Mouse (Mus musculus) neural tube, embryonic 15.5 days (tissue): Measurements from ENCODE around the gene Mpc1. TPM values are rescaled to one million over a fixed set of nuclear protein-coding genes. Genes with fewer than 3 reads are reported as not detected.
"Not testable (repeated sequence)": the region's sequence is repeated elsewhere in the genome, so short reads cannot be mapped to it uniquely, and the experiment has no call there.

Experiments used
- ATAC-seq: fragments of 200-750 bp; cut with Nextera tagmentation; 2 replicates; pipeline ENCODE4 v1.8.0; 2017; ENCODE audit warnings: mild to moderate bottlenecking, moderate TSS enrichment, moderate library complexity; ENCODE audit not compliant: low FRiP score
- H3K27ac ChIP-seq: fragments of 300-500 bp; sonication (generic); replicated peaks from 2 replicates; pipeline ENCODE4 v1.5.1; 2015; ENCODE audit warnings: mild to moderate bottlenecking, inconsistent platforms
- H3K27me3 ChIP-seq: fragments of 300-500 bp; sonication (generic); replicated peaks from 2 replicates; pipeline ENCODE4 v1.6.1; 2015; ENCODE audit warnings: inconsistent platforms
- H3K36me3 ChIP-seq: fragments of 300-500 bp; sonication (generic); 2 replicates; pipeline ENCODE4 v1.6.1; 2015; ENCODE audit warnings: inconsistent platforms
- H3K4me1 ChIP-seq: fragments of 300-500 bp; sonication (generic); 2 replicates; pipeline ENCODE4 v1.6.1; 2015; ENCODE audit warnings: inconsistent platforms
- H3K4me2 ChIP-seq: fragments of 300-500 bp; sonication (generic); 2 replicates; pipeline ENCODE4 v1.6.1; 2015; ENCODE audit warnings: inconsistent platforms, mild to moderate bottlenecking, moderate library complexity
- H3K4me3 ChIP-seq: fragments of 300-500 bp; sonication (generic); replicated peaks from 2 replicates; pipeline ENCODE4 v1.5.1; 2015; ENCODE audit warnings: mild to moderate bottlenecking, inconsistent platforms
- H3K9ac ChIP-seq: fragments of 300-500 bp; sonication (generic); replicated peaks from 2 replicates; pipeline ENCODE4 v1.6.1; 2015; ENCODE audit warnings: mild to moderate bottlenecking, inconsistent platforms
- H3K9me3 ChIP-seq: fragments of 300-500 bp; sonication (generic); replicated peaks from 2 replicates; pipeline ENCODE4 v1.6.1; 2016; ENCODE audit warnings: inconsistent platforms
- WGBS: fragments of 180-500 bp; shearing (Covaris S2); methylation state at CpG from one replicate; pipeline ENCODE4 v1.1.7; 2015; ENCODE audit warnings: mixed read lengths; 5-methylcytosine and 5-hydroxymethylcytosine counted together
- polyA plus RNA-seq: library from polyadenylated mRNA; unstranded; fragments of >200 nt; fragmentation: Nextera tagmentation; extraction: Ambion mirVana; gene quantifications from 2 replicates; pipeline ENCODE4 v1.2.1, GENCODE M21; 2015

Gene Mpc1
- polyA plus RNA-seq, 1 experiment from 2014 or later = 460 TPM

DNA sequence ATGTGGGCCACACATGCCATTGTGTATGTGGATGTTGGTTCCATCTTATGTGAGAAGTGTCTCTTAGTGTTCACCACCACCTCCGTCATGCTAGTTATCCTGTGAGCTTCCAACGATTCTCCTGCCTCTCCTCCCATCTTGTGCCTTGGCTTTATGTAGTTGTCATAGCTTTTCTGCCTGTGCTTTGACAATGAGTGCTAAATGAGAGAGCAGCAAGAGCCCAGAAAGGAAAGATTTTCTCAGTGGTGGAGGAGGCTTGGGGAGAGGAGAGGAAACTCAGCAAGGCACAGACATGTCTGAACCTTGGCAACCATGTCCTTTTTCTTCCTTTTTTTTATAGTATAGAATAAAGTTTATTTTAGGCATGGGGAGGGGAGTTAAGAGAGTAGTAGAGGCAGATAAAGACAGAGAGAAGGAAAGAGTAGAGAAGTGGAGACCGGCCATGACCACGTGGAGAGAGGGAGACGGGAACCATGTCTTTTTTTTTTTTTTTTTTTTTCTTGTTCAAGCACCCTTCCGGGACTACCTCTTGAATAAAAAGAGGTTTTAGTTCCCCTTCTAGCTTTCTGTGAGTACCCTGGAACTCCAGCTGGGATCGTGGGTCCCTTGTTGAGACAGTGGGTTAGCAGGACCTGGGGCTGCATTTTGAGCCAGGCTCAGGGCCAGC, 20.2 kb downstream of the Mpc1 start:
- Histone ChIP-seq H3K4me1 (no peaks in the 10 kb centered on the region), H3K36me3 (peaks cover 9% of the 10 kb centered on the region), H3K9ac (no peak overlapping the region), H3K27ac (no peak overlapping the region), H3K4me3 (no peak overlapping the region), H3K4me2 (no peak overlapping the region), H3K27me3 (0 out of 2 replicates have a peak, but pooled peaks cover 3% of the 10 kb centered on the region), H3K9me3 (no peaks in the 10 kb centered on the region)
- ATAC-seq = no peak
- 74% methylated on average over 7 of the region's 7 CpGs for WGBS

DNA sequence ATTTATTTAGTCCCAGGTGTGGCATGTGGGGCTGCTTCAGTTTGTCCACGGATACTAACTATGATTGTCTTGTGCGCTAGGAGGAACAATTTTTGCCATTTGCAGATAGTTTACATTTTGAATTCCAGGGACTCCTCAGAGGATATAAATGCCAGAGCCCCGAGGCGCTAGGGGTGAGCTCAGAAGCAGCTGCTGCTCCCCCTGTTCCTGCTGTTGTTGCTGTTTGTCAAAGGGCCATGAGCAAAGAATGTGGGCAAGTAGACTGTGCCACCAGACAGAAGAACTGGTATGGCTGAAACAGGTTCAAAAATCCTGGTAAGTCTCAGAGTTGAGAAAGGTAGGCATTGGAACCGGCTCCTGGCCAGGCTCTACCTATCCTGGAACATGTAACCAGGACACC, 21.0 kb downstream of the Mpc1 start:
- ATAC-seq = no peak
- no peak overlapping the region for H3K9ac ChIP-seq
- no peaks in the 10 kb centered on the region for H3K4me1 ChIP-seq
- 71% methylated on average over 5 of the region's 5 CpGs for WGBS
- H3K27ac ChIP-seq = no peak overlapping the region
- no peaks in the 10 kb centered on the region for H3K9me3 ChIP-seq
- H3K27me3 ChIP-seq = 0 out of 2 replicates have a peak, but pooled peaks cover 6% of the 10 kb centered on the region
- H3K4me3 ChIP-seq = no peak overlapping the region
- no peak overlapping the region for H3K4me2 ChIP-seq
- 0 out of 2 replicates have a peak, but pooled peaks cover 4% of the 10 kb centered on the region for H3K36me3 ChIP-seq

DNA sequence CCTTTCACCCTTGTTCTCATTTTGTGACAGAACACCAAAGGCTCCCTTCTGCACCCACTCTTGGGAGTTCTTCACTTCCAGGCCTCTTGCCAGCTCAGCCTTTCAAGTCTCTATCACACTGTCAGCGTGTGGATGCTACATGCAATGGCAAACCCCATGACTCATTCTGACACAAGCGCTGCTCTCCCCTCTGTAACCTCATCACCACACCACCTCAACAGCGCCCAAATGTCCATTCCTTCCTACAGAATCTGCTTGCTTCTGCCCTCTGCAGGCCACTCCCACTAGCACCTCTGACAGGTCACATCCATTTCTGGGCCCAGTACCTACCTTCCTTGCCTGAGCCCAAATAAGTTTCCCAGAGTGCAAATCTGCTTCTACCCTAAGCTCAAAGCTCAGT, 23.1 kb downstream of the Mpc1 start:
- H3K4me3 ChIP-seq = no peak overlapping the region
- no peak overlapping the region for H3K27ac ChIP-seq
- H3K36me3 ChIP-seq = no peaks in the 10 kb centered on the region
- no peaks in the 10 kb centered on the region for H3K9me3 ChIP-seq
- no peak overlapping the region for H3K9ac ChIP-seq
- peaks cover 3% of the 10 kb centered on the region; the same call in 1 of the 2 replicates for H3K4me1 ChIP-seq
- 26% methylated on average over 3 of the region's 3 CpGs for WGBS
- no peak for ATAC-seq
- H3K4me2 ChIP-seq = no peak overlapping the region
- H3K27me3 ChIP-seq = 0 out of 2 replicates have a peak, but pooled peaks cover 6% of the 10 kb centered on the region

DNA sequence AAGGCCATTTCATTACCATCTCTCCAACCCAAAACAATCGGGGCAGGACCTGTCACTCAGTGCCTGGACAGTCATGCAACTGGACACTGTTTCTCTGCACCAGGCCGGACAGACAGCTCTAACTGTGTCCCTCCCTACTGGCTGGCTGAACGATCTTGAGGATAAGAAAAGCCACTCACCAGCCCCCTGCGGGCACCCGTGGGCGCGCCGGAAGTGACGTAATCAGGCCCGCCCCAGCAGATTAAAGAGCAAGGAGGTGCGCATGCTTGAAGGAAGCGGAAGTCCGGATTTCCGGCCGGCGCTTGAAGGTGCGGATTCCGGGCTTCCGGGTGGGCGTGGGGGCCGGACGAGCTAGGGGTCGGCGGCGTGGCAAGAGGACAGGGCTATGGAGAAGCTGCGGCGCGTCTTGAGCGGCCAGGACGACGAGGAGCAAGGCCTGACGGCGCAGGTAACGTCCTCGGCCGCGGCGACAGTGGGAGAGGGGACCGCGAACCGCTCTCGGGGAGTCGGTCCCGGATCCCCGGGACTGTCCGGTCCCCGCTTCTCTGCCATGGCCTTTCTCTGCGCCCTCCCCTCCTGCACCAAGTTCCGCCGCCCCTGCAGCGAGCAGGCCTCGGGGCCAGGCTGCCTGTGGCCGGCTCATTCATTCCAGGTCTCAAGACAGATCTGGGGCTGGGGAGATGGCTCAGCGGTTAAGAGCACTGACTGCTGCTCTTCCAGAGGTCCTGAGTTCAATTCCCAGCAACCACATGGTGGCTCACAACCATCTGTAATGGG, 28.3 kb downstream of the Mpc1 start, which contains the start of gene Sft2d1:
Sft2d1 (plus strand) TSS at position 265 of the 777 bp plus-strand sequence.
- no peaks in the 10 kb centered on the region for H3K9me3 ChIP-seq
- WGBS = under 1% methylated on average over 51 of the region's 54 CpGs
- H3K4me2 ChIP-seq = peak within 1 kb of the TSS; percentile 68
- H3K27me3 ChIP-seq = 0 out of 2 replicates have a peak, but pooled peaks cover 3% of the 10 kb centered on the region
- peak; percentile 94 for ATAC-seq
- peak within 1 kb of the TSS; percentile 91 for H3K27ac ChIP-seq
- no peaks in the 10 kb centered on the region for H3K36me3 ChIP-seq
- H3K4me1 ChIP-seq = peaks cover 30% of the 10 kb centered on the region
- peak within 1 kb of the TSS; percentile 67 for H3K9ac ChIP-seq
- H3K4me3 ChIP-seq = peak within 1 kb of the TSS; percentile 70

DNA sequence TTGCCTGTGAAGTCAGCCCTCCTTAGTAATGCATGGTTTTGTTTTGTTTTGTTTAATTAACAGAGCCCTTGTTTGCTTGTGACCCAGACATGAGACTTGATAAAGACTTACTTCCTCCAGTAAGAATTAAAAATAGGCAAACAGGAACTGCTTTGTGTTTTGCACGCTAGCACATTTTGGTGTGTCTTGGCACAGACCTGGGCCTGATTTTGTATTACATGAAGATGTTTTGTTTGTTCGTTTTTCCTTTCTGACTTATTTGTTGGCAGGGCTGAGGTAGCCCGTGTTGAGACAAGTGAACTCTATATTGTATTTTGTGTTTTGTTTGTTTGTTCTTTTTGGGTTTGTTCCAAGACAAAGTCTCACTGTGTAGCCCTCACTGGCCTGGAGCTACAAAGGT, 29.0 kb downstream of the Mpc1 start:
- ATAC-seq = no peak
- Histone ChIP-seq H3K9ac (peak overlapping the region; percentile 67), H3K27me3 (0 out of 2 replicates have a peak, but pooled peaks cover 3% of the 10 kb centered on the region), H3K9me3 (no peaks in the 10 kb centered on the region), H3K4me2 (peak overlapping the region; percentile 68), H3K36me3 (no peaks in the 10 kb centered on the region), H3K4me3 (peak overlapping the region; percentile 70), H3K4me1 (peaks cover 30% of the 10 kb centered on the region), H3K27ac (no peak overlapping the region)
- 56% methylated on average over 3 of the region's 3 CpGs for WGBS

DNA sequence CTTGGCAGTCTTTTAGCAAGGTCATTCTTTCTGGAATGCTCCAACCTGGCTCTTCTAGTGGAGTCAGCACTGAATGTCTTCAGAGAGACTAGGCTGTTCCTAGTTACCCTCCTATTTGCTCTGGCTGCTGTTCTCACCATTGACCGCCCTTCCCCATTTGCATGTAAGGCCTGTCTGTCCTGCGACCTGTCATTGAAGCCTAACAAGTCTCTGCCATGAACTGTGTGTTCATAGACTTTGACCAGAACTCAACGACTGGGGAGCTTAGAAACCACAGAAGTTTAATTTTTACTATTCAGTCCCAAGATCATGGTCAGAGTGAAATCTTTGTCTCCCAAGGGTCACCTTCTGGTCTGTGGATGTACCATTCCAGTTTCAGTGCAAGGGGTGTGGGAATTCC, 31.3 kb downstream of the Mpc1 start:
- Histone ChIP-seq H3K9me3 (no peaks in the 10 kb centered on the region), H3K4me1 (peaks cover 30% of the 10 kb centered on the region), H3K4me3 (no peak overlapping the region), H3K4me2 (no peak overlapping the region), H3K36me3 (no peaks in the 10 kb centered on the region), H3K27ac (no peak overlapping the region), H3K9ac (no peak overlapping the region), H3K27me3 (no peaks in the 10 kb centered on the region)
- ATAC-seq = no peak
- 91% methylated on average over 3 of the region's 3 CpGs for WGBS

DNA sequence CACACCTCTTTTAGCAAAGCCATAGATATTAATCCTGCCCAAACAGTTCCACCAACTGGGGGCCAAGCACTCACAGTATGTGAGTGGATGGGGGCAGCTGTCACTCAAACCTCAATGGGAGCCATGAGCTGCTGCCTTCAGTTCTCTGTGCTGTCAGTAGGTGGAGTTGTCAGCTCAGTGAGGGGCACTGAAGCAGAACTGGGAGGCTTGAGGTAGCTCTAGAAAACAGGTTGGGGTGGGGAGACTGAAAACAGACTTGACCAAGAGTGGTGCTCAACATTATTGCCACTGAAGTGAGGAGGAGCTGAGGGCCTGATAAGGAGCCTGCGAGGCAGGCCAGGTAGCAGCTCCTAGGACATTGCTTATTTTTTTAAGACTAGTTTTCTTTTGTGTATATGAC, 33.5 kb downstream of the Mpc1 start:
- ATAC-seq = no peak

DNA sequence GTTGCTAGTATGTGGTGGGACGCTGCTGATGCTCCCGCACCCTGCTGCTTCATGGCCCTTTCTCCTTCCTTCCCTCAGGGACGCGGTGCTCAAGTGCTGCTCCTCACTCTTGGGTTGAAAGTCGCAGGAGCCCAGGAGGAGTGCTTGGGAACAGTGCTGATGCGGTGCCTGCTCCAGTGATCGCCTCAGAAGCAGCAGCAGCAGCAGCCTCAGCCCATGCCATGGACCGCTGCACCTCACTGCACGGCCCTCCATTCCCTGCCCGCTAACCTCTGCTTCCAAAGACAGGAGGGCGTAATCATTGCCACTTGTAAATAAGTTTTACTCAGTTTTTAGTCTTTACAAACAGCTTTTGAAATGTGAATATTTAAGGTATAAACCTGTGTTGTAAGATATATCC, 44.2 kb downstream of the Mpc1 start:
- not testable (repeated sequence) for H3K4me1 ChIP-seq, ATAC-seq, H3K9ac ChIP-seq, H3K4me2 ChIP-seq, H3K4me3 ChIP-seq, H3K9me3 ChIP-seq, H3K27me3 ChIP-seq, H3K27ac ChIP-seq
- H3K36me3 ChIP-seq = peaks cover 40% of the 10 kb centered on the region
- 82% methylated on average over 10 of the region's 11 CpGs for WGBS

More for the DNA sequence above, 33.5 kb downstream of the Mpc1 start:
- no peak overlapping the region for H3K4me2 ChIP-seq
- no peaks in the 10 kb centered on the region for H3K9me3 ChIP-seq
- H3K36me3 ChIP-seq = peaks cover 5% of the 10 kb centered on the region
- no peak overlapping the region for H3K9ac ChIP-seq
- WGBS = 95% methylated on average over 1 of the region's 1 CpGs
- no peaks in the 10 kb centered on the region for H3K27me3 ChIP-seq
- H3K27ac ChIP-seq = no peak overlapping the region
- H3K4me3 ChIP-seq = no peak overlapping the region
- peaks cover 27% of the 10 kb centered on the region for H3K4me1 ChIP-seq

DNA sequence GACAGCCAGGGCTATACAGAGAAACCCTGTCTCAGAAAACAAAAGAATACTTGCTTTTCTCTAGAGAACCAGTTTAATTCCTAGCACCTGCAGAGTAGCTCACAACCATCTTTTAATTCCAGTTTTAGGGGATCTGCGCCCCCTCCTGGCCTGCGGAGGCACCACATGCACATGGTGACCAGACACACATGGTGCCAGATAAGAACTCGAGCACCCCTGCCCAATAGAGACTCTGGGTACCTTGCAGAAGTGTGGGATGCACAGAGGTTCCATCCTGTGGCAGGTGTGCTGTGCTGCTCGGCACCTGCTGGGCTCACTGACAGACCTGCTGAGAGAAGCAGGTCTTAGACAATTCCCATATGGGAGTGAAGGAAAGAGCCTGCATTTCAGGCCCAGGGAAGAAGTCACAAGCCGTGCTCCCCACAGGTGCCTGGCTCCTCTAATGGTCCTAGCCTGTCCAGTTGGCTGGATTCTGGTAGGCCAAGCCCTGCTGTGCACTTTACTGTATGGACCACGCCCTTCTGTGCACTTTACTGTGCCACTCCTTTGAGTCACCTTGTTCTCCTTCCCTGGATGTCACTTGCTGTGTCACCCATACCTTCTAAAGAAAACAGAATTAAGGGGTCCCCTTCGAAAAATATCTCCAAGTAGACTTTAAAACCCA, 45.9 kb downstream of the Mpc1 start:
- Histone ChIP-seq H3K4me2 (no peak overlapping the region), H3K36me3 (peaks cover 26% of the 10 kb centered on the region), H3K4me3 (no peak overlapping the region), H3K27ac (no peak overlapping the region), H3K9ac (no peak overlapping the region), H3K4me1 (no peaks in the 10 kb centered on the region), H3K27me3 (no peaks in the 10 kb centered on the region), H3K9me3 (no peaks in the 10 kb centered on the region)
- 68% methylated on average over 7 of the region's 7 CpGs for WGBS
- ATAC-seq = no peak

DNA sequence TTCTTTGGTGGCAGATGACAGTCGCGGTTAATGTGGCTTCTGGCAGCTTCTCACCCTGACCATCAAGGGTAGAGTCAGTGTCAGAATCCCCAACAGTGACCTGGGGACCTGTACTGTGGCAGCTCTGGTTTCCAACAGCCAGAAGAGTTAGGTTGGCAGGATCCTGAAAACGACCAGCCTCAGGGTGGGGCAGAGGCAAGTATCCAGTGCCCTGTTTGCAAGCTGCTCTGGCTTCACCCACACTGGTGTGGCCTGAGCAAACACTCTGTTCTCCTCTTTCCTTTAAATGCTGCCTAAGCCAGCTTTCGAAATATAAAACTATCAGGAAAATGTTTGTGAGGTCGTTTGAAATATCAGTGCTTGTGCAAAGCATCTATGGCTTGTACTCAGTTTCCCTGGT, 47.9 kb downstream of the Mpc1 start:
- H3K9me3 ChIP-seq = no peaks in the 10 kb centered on the region
- no peaks in the 10 kb centered on the region for H3K27me3 ChIP-seq
- peaks cover 10% of the 10 kb centered on the region for H3K36me3 ChIP-seq
- no peak overlapping the region for H3K27ac ChIP-seq
- WGBS = 78% methylated on average over 5 of the region's 5 CpGs
- no peak overlapping the region for H3K4me3 ChIP-seq
- H3K9ac ChIP-seq = no peak overlapping the region
- no peak overlapping the region for H3K4me2 ChIP-seq
- no peaks in the 10 kb centered on the region for H3K4me1 ChIP-seq
- ATAC-seq = no peak

DNA sequence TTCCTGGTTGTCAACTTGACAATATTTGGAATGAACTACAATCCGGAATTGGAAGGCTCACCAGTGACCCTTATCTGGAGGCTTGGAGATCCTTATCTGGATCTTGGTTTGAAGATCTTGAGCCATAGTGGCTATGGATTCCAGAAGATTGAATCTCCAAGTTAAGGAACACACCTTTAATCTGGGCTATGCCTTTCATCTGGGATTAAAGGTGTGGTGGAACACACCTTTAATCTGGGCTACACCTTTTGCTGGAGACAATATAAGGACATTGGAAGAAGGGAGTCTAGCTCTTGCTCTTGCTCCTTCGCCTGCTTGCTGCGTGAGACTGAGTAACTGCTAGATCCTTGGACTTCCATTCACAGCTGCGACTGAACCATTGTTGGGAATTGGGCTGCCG, 54.5 kb downstream of the Mpc1 start, which contains the start of gene Prr18:
Prr18 (plus strand) TSS at position 301 of the 400 bp plus-strand sequence.
- H3K27me3 ChIP-seq, H3K4me3 ChIP-seq, H3K36me3 ChIP-seq, ATAC-seq, H3K4me2 ChIP-seq, H3K9ac ChIP-seq, H3K27ac ChIP-seq, H3K9me3 ChIP-seq: not testable (repeated sequence)
- 92% methylated on average over 1 of the region's 5 CpGs for WGBS
- H3K4me1 ChIP-seq = peaks cover 30% of the 10 kb centered on the region
